Mouse (Mus musculus) spleen, postnatal 10 days (tissue): ENCODE results near the gene Stra8.

ENCODE experiments used
- DNase-seq, 2 experiments: peaks; one replicate each; pipeline ENCODE4 v3.0.0; 2021 to 2022; ENCODE audit warnings: low spot score in 2 of 2

Stra8 gene

GRCm38 (mm10) chr6:34903441-34903840, 16.5 kb upstream of the Stra8 start:
- peak in 1 of 2 experiments; percentile 43 for DNase-seq

GRCm38 (mm10) chr6:34903851-34904250, 16.1 kb upstream of the Stra8 start:
- DNase-seq = no peak

DNA sequence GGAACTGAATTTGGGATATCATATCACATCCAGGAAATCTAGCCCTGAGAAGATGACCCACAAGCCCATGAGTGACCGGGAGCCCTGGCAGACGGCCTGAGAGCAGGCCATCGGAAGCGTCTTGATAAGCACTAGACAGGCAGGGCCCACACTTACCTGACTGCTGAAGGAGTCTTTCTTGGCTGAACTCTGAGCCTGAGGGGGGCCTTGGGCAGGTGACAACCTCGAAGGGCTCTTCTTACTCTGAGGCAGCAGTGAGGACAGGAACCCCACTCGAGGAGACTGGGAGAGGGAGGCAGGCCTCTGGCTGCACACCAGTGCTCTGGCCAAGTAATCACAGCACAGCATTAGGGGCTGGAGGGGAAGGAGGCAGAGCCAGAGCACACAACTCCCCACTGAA, 15.6 kb upstream of the Stra8 start:
- no peak for DNase-seq

- DNase-seq = no peak
Measured at GRCm38 (mm10) chr6:34906125-34906524, 13.8 kb upstream of the Stra8 start.

- DNase-seq = no peak
Measured at GRCm38 (mm10) chr6:34906661-34907060, 13.3 kb upstream of the Stra8 start.

GRCm38 (mm10) chr6:34907121-34907614, 12.8 kb upstream of the Stra8 start:
- DNase-seq = peak; percentile 34 to 73

DNA sequence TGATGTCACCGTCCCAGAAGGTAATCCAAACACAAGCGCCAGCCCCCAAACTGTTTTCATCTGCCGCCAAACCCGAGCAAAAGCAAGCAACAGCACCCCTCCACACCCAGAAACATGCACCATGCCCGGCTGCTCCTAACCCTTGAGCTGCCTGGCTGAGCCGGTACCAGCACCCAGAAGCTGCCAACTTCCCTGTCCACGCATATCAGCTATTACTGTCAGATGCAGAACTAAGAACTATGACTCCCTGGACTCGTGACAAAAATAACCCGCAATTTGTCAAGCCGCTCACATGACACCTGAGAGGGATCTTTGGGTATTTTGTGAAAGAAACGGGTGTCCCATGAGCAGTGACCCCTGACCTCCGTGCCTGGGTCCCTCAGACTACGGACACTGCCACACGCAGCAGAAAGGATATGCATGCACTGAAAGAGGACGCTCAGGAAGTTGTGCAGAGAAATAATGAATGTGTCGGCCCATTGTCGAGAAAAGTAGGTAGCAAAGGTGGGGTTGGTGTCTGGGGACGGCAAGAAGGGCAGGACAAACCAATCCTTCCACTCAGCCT, 12.2 kb upstream of the Stra8 start:
- peak; percentile 34 to 42 for DNase-seq

GRCm38 (mm10) chr6:34909631-34910345, 10.2 kb upstream of the Stra8 start:
- peak in 1 of 2 experiments; percentile 30 for DNase-seq

DNA sequence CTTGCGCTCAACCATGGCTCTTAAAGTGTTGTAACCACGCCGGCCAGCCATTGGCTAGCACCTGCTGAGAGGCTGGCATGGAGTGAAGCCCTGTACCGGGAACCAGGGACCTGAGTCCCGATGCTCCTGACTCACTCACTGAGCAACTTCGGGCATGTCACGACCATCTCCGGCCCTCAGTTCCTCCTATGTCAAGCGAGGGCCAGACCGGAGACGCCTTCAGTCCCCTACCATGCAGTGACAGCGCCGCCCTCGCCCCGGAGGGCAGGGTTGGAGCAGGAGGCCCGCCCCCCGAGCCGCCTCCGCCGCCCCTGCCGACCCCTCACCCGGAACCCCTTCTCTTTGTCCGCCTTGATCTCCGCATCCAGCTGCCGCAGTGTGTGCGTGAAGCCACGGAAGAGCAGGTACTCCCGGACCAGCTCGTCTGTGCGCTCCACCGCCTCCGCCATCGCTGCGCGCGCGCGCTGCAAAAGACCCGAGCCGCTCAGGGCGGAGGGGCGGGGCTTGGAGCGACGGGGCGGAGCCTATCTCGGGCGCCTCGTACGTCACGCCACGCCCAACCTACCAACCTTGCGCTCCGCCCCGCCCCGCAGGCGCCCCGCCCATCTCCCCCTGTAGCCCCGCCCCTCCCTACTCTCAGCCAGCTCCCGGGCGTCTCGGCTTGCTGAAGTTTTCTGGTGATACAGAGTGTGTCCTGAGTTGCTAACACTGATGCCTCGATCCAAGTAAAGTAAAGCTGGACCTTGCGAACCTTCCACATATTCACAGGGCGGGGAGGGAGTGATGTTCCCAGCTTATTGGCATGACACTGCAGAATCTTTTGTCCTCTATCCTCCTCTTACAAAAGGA, 9.4 kb upstream of the Stra8 start, which contains the start of gene Wdr91:
Gene Wdr91 (minus strand): TSS at position 506 of the 849 bp plus-strand sequence.
- DNase-seq = peak; percentile 99

DNA sequence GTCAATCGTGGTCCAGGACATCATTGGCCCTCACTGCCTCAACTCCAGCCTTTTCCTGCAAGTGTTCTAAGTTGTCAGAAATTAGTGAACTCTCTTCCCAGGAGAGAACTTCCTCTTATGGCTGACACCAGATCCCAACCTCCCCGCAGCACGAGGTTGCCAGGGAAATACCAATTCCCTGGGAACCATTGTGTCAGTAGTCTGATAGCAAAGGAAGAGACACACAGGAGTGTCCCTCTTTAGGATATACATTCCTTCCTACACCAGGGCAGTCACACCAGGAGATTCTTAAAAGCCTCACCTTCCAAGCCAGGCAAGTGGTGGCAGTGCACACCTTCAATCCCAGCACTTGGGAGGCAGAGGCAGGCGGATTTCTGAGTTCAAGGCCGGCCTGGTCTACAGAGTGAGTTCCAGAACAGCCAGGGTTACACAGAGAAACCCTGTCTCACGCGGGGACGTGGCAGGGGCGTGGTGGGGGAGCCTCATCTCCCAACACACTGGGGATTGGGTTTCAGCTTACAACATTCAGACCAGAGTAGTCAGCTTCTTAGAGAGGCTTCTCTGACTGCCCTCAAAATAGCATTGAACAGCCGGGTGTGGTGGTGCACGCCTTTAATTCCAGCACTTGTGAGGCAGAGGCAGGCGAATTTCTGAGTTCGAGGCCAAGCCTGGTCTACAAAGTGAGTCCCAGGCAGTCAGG, 6.5 kb upstream of the Stra8 start:
- DNase-seq = no peak

DNA sequence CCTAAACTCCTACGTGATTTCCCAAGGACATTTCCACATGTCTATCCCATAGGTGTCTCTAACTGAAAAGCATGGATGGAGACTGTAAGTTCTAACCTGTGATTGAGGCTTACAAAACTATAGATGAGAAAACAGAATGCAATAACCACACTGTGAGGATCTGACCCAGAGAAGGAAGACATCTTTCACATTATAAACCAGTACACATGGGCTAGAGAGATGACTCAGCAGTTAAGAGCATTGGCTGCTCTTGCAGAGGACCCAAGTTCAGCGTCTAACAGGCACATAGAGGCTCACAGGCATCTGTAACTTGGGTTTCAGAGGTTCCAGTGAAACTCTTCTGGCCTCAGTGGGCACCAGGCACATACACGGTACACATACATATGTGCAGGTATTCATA, 5.5 kb upstream of the Stra8 start:
- no peak for DNase-seq

- DNase-seq = no peak
Measured at GRCm38 (mm10) chr6:34919146-34919545, 817 bp upstream of the Stra8 start.

DNA sequence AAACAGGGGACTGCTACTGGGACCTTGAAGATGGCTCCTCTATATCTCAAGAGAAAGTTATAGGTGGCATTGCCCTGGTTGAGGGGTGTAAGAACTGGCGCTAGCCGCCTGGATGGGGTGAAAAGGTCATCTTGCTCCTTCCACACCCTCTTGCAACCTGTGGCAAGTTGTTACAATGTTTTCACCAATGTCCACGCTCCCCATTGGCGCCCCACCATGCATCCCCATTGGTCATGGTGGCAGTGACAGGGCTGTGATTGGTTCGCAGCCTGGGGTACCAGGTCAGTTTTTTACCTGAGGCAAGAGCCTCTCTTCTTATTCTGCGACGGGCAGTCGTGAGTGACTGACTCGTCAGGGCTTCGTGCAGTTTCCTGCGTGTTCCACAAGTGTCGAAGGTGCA, 668 bp downstream of the Stra8 start:
- DNase-seq = no peak

DNA sequence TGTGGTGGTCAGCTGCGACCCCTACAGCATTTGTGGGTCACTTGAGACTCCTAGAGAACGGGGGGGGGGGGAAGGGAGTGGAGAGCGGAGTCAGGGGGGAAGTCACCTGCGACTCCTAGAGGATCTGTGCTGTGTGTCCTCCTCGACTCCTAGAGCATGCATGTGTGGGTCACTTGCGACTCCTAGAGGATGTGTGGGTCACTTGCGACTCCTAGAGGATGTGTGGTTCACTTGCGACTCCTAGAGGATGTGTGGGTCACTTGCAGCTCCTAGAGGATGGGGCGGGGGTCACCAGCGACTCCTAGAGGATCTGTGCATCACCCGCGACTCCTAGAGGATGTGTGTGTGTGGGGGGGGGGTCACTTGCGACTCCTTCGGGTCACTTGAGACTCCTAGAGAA, 2.0 kb downstream of the Stra8 start:
- DNase-seq = peak in 1 of 2 experiments; percentile 62

DNA sequence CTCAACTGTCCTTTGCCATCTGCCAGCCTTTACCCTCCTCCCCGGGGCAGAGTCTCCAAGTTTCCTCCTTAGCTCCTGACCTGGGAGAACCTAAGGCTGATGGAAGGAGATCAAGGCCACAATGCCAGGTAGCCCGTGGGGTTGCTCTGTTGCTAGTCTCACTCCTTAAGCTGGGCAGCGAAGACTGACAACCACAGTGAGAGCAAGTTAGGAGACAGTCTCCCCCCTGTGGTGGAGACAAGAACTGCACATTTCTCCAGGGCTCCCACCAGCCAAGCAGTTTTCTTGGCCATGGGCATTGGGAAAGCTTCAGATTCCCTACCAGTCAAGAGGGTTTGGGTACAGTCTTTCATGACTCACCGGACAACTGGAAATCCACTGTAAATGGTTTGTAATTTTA, 7.2 kb downstream of the Stra8 start:
- peak; percentile 63 to 80 for DNase-seq

DNA sequence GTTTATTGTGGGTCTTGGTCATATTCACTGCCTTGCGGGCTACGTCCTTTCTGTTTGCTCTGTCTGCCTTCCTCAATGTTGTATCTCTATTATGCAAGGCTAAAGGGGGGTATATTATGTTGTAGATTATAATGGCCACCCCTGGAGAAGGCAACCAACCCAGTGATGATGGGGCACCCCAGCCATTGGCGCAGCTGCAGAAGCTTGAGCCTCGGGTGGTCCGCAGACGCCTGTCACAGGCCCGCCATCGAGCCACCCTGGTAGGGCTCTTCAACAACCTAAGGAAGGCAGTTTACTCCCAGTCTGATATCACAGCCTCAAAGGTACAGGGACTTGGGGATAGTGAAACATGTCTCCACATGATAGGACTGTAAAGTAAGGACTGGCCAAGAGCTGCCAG, 7.6 kb downstream of the Stra8 start:
- no peak for DNase-seq

- no peak for DNase-seq
Measured at GRCm38 (mm10) chr6:34932633-34933032, 12.7 kb downstream of the Stra8 start.

GRCm38 (mm10) chr6:34936743-34937142, 16.8 kb downstream of the Stra8 start:
- DNase-seq = no peak

DNA sequence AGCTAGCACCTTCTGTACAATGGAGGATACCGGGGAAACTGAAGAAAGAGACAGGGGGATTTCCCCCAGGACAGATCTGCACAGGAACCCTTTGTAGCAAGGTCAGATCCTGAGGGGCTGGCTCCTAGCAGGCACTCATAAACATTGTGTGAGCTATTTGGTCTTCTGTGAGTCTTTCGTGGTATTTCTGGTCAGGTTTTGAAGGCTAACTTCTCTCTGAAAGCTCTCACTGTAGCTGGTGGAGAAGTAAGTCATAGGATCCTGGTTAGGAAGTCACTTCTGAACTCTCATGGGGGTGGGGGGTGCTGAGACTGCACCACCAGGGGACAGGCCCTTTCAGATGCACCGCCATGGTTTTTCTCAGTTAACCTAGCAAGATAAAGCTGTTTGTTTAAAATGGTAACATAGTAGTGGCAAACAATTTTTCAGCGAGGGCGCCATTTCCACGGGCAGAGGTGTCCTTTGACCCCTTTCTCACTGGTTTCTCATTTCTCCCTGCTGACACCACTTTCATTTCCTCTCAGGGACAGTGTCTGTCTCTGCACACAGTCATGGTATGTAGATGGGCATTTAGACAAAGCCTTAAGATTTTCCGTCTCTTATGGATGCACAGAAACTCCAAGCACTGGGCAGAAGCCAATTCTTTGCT, 18.4 kb downstream of the Stra8 start:
- no peak for DNase-seq

DNA sequence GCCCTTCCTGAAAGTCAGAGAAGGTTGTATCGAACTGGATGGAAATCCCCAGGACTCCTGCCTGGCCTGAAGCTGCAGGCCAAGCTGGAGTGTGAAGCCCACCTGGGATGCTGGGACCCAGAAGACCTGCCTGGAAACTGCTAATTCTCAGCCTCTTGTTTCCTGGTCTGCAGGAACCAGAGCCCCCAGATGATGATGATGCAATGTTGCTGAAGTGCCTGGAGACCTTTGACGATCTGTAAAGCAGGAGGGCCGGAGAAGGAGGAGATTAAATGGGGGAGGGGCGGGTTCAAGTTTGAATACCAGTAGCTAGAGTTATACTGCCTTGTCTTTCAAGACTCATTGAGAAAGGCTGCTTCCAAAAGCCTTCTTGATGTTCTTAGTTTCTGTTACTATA, 19.0 kb downstream of the Stra8 start:
- no peak for DNase-seq

GRCm38 (mm10) chr6:34939451-34939850, 19.5 kb downstream of the Stra8 start:
- DNase-seq = no peak
